Mouse (Mus musculus) E14TG2a.4 (cell line): ENCODE data around the gene Tecpr1.

ENCODE experiments used
- CTCF ChIP-seq: conservative IDR thresholded peaks from 2 replicates; pipeline ENCODE4 v1.5.1; 2014; ENCODE audit warnings: low read length
- NANOG ChIP-seq: IDR thresholded peaks from 2 replicates; pipeline ENCODE4 v1.6.1; 2014; ENCODE audit warnings: borderline replicate concordance, low read length, mixed read lengths
- POU5F1 ChIP-seq: IDR thresholded peaks from 2 replicates; pipeline ENCODE4 v1.6.1; 2014; ENCODE audit warnings: low read length, borderline replicate concordance

GRCm38 (mm10) chr5:144260464-144260863 is 37.0 kb upstream of the Tecpr1 start:
- TF ChIP-seq CTCF (no peak), POU5F1 (no peak), NANOG (no peak)
